Mouse (Mus musculus) splenic B cell, adult 2 months (primary cell): ENCODE results near the gene Mab21l1.

Experiments used
- DNase-seq: peaks from one replicate; pipeline ENCODE4 v3.0.0-alpha.2; 2011; ENCODE audit warnings: low read depth, low spot score
- H3K27me3 ChIP-seq: 2 replicates; pipeline ENCODE4 v1.6.1; 2012; ENCODE audit warnings: mild to moderate bottlenecking, low read length, moderate library complexity, mixed read lengths; ENCODE audit not compliant: control insufficient read depth, poor library complexity, insufficient read depth, severe bottlenecking
- H3K36me3 ChIP-seq: 2 replicates; pipeline ENCODE4 v1.6.1; 2012; ENCODE audit warnings: mild to moderate bottlenecking, low read length, moderate library complexity, mixed read lengths; ENCODE audit not compliant: control insufficient read depth, poor library complexity, insufficient read depth, severe bottlenecking

Gene Mab21l1

GRCm38 (mm10) chr3:55782056-55782687 is at the start of gene Mab21l1:
Mab21l1 (plus strand) TSS chr3:55782510.
- DNase-seq, result no peak
- no peaks in the 10 kb centered on the region for H3K27me3 ChIP-seq
- no peaks in the 10 kb centered on the region for H3K36me3 ChIP-seq

- Histone ChIP-seq H3K27me3 (no peaks in the 10 kb centered on the region), H3K36me3 (no peaks in the 10 kb centered on the region)
- DNase-seq, result no peak
Observed at GRCm38 (mm10) chr3:55733665-55734064, 48.6 kb upstream of the Mab21l1 start.

GRCm38 (mm10) chr3:55741428-55741827 is 40.9 kb upstream of the Mab21l1 start:
- no peak for DNase-seq
- H3K27me3 ChIP-seq, result no peaks in the 10 kb centered on the region
- H3K36me3 ChIP-seq, result no peaks in the 10 kb centered on the region

GRCm38 (mm10) chr3:55742218-55742617 is 40.1 kb upstream of the Mab21l1 start:
- H3K36me3 ChIP-seq, result no peaks in the 10 kb centered on the region
- DNase-seq, result no peak
- H3K27me3 ChIP-seq, result no peaks in the 10 kb centered on the region

GRCm38 (mm10) chr3:55742654-55743053 is 39.7 kb upstream of the Mab21l1 start:
- H3K36me3 ChIP-seq, result no peaks in the 10 kb centered on the region
- H3K27me3 ChIP-seq, result no peaks in the 10 kb centered on the region
- DNase-seq, result no peak

- no peak for DNase-seq
- Histone ChIP-seq H3K36me3 (no peaks in the 10 kb centered on the region), H3K27me3 (no peaks in the 10 kb centered on the region)
Observed at GRCm38 (mm10) chr3:55743885-55744284, 38.4 kb upstream of the Mab21l1 start.

GRCm38 (mm10) chr3:55750445-55751065 is 31.8 kb upstream of the Mab21l1 start:
- no peak for DNase-seq
- Histone ChIP-seq H3K27me3 (no peaks in the 10 kb centered on the region), H3K36me3 (no peaks in the 10 kb centered on the region)

- H3K27me3 ChIP-seq, result no peaks in the 10 kb centered on the region
- DNase-seq, result no peak
- H3K36me3 ChIP-seq, result no peaks in the 10 kb centered on the region
Observed at GRCm38 (mm10) chr3:55751363-55751762, 30.9 kb upstream of the Mab21l1 start.

- no peaks in the 10 kb centered on the region for H3K36me3 ChIP-seq
- no peaks in the 10 kb centered on the region for H3K27me3 ChIP-seq
- DNase-seq, result no peak
Observed at GRCm38 (mm10) chr3:55752558-55752957, 29.8 kb upstream of the Mab21l1 start.

- no peaks in the 10 kb centered on the region for H3K27me3 ChIP-seq
- no peaks in the 10 kb centered on the region for H3K36me3 ChIP-seq
- no peak for DNase-seq
Observed at GRCm38 (mm10) chr3:55753872-55754271, 28.4 kb upstream of the Mab21l1 start.

GRCm38 (mm10) chr3:55754981-55755608 is 27.2 kb upstream of the Mab21l1 start:
- Histone ChIP-seq H3K27me3 (no peaks in the 10 kb centered on the region), H3K36me3 (no peaks in the 10 kb centered on the region)
- no peak for DNase-seq

- H3K36me3 ChIP-seq, result no peaks in the 10 kb centered on the region
- DNase-seq, result no peak
Observed at GRCm38 (mm10) chr3:55755805-55756601, 26.3 kb upstream of the Mab21l1 start.

GRCm38 (mm10) chr3:55756602-55757190 is 25.6 kb upstream of the Mab21l1 start:
- no peak for DNase-seq
- H3K27me3 ChIP-seq, result no peaks in the 10 kb centered on the region
- no peaks in the 10 kb centered on the region for H3K36me3 ChIP-seq

More at GRCm38 (mm10) chr3:55755805-55756601, 26.3 kb upstream of the Mab21l1 start:
- no peaks in the 10 kb centered on the region for H3K27me3 ChIP-seq

- DNase-seq, result no peak
- no peaks in the 10 kb centered on the region for H3K36me3 ChIP-seq
- no peaks in the 10 kb centered on the region for H3K27me3 ChIP-seq
Observed at GRCm38 (mm10) chr3:55758297-55758696, 24.0 kb upstream of the Mab21l1 start.
